Mouse (Mus musculus) heart, postnatal 0 days (tissue): ENCODE results near the gene Edf1. TPM values are rescaled to one million over a fixed set of nuclear protein-coding genes. Genes with fewer than 3 reads are reported as not detected.
A peak's percentile ranks its signal among the peaks of the same experiment; 100 is the strongest.

Experiments used
- ATAC-seq: fragments of 200-750 bp; cut with Nextera tagmentation; 2 replicates; pipeline ENCODE4 v1.8.0; 2017; ENCODE audit warnings: low read depth, moderate number of reproducible peaks, moderate library complexity; ENCODE audit not compliant: insufficient read depth
- DNase-seq: peaks from one replicate; pipeline ENCODE4 v3.0.0-alpha.2; 2016; ENCODE audit warnings: low spot score
- H3K27ac ChIP-seq: fragments of 300-500 bp; sonication (generic); 2 replicates; pipeline ENCODE4 v1.5.1; 2014; ENCODE audit warnings: low read depth, mild to moderate bottlenecking
- H3K27me3 ChIP-seq: fragments of 300-500 bp; sonication (generic); 2 replicates; pipeline ENCODE4 v1.6.1; 2014; ENCODE audit warnings: low read length, mixed read lengths; ENCODE audit not compliant: control insufficient read depth, insufficient read depth
- H3K36me3 ChIP-seq: fragments of 300-500 bp; sonication (generic); replicated peaks from 2 replicates; pipeline ENCODE4 v1.6.1; 2014; ENCODE audit warnings: low read length, mixed read lengths; ENCODE audit not compliant: control insufficient read depth, insufficient read depth
- H3K4me1 ChIP-seq: fragments of 300-500 bp; sonication (generic); 2 replicates; pipeline ENCODE4 v1.6.1; 2014; ENCODE audit warnings: antibody characterized with exemption; ENCODE audit not compliant: control insufficient read depth, insufficient read depth
- H3K4me2 ChIP-seq: fragments of 300-500 bp; sonication (generic); 2 replicates; pipeline ENCODE4 v1.6.1; 2014; ENCODE audit warnings: low read depth, mild to moderate bottlenecking, low read length, moderate library complexity
- H3K4me3 ChIP-seq: fragments of 300-500 bp; sonication (generic); 2 replicates; pipeline ENCODE4 v1.5.1; 2014; ENCODE audit warnings: low read depth, low read length
- H3K9ac ChIP-seq: fragments of 300-500 bp; sonication (generic); replicated peaks from 2 replicates; pipeline ENCODE4 v1.6.1; 2014; ENCODE audit warnings: low read depth, low read length, mixed read lengths
- H3K9me3 ChIP-seq: fragments of 300-500 bp; sonication (generic); replicated peaks from 2 replicates; pipeline ENCODE4 v1.6.1; 2016; ENCODE audit warnings: low read length; ENCODE audit not compliant: control insufficient read depth
- CTCF ChIP-seq: IDR thresholded peaks from 2 replicates; pipeline ENCODE4 v1.5.1; 2016; ENCODE audit warnings: antibody characterized with exemption, control low read depth, low read depth
- EP300 ChIP-seq: IDR thresholded peaks from 2 replicates; pipeline ENCODE4 v1.6.1; 2016; ENCODE audit warnings: antibody characterized with exemption, low read depth
- WGBS: fragments of 180-500 bp; shearing (Covaris S2); extraction: QIAGEN DNeasy Blood & Tissue Kit; methylation state at CpG from one replicate; pipeline ENCODE4 v1.1.7; 2014; 5-methylcytosine and 5-hydroxymethylcytosine counted together
- polyA plus RNA-seq: library from polyadenylated mRNA; unstranded; fragments of >200 nt; fragmentation: Nextera tagmentation; extraction: Ambion mirVana; gene quantifications from 2 replicates; pipeline ENCODE4 v1.2.1, GENCODE M21; 2015
- total RNA-seq: library from RNA; depleted of rRNA; stranded (reverse); fragments of >200 nt; gene quantifications from 2 replicates; pipeline ENCODE4 v1.2.3, GENCODE M21; 2014; ENCODE audit warnings: low replicate concordance

Gene Edf1
- total and polyA plus RNA-seq, 2 experiments from 2014 or later, result 112 to 314 TPM

DNA sequence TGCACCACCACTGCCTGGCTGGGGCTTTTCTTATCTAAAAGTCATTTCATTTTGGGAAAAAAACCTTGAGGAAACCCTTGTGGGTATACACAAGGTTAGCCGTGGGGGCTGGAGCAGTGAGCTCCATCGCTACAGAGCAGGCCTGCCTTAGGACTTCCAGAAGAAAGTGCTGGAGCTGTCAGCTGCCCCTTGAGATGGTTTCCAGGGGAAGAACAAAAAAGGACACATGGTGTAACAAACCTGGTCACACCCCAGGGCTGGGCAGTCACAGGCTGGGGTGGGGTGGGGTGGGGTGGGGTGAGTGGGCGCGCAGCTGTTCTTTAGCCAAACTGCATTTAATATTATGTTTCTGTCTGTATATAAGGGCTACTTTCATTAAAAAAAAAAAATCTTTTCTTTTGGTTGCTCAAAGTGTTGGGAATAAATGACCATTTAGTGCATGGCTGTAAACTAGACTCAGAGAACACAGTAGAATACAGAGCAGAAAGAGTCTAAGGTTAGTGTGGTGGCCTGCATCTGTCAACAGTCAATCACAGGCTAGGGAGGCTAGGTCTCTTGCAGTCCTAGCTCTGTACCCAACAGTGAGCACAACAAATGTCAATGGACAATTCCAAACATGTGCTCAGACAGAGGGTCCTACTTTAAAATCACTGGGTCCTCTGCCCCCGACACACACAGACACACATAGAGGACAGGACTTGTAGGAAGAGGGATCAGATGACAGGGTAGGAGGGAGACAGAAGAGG, 39.3 kb downstream of the Edf1 start:
- no peak for TF ChIP-seq CTCF
- H3K9ac ChIP-seq, result no peak overlapping the region
- no peak overlapping the region for H3K27ac ChIP-seq
- 96% methylated on average over 5 of the region's 5 CpGs for WGBS
- H3K9me3 ChIP-seq, result no peaks in the 10 kb centered on the region
- H3K4me2 ChIP-seq, result no peak overlapping the region
- H3K27me3 ChIP-seq, result no peaks in the 10 kb centered on the region
- no peak for DNase-seq
- peaks cover 95% of the 10 kb centered on the region for H3K36me3 ChIP-seq
- H3K4me1 ChIP-seq, result no peaks in the 10 kb centered on the region
- ATAC-seq, result no peak
- H3K4me3 ChIP-seq, result no peak overlapping the region

- H3K4me2 ChIP-seq, result no peak overlapping the region
- no peaks in the 10 kb centered on the region for H3K27me3 ChIP-seq
- ATAC-seq, result no peak
- no peak for DNase-seq
- 82% methylated on average over 1 of the region's 1 CpGs for WGBS
- no peak overlapping the region for H3K9ac ChIP-seq
- no peak overlapping the region for H3K27ac ChIP-seq
- no peaks in the 10 kb centered on the region for H3K4me1 ChIP-seq
- no peaks in the 10 kb centered on the region for H3K9me3 ChIP-seq
- TF ChIP-seq EP300, result no peak
- TF ChIP-seq CTCF, result no peak
- H3K4me3 ChIP-seq, result no peak overlapping the region
- peaks cover 95% of the 10 kb centered on the region for H3K36me3 ChIP-seq
These were observed 41.1 kb downstream of the Edf1 start for GRCm38 (mm10) chr2:25598749-25599148.

DNA sequence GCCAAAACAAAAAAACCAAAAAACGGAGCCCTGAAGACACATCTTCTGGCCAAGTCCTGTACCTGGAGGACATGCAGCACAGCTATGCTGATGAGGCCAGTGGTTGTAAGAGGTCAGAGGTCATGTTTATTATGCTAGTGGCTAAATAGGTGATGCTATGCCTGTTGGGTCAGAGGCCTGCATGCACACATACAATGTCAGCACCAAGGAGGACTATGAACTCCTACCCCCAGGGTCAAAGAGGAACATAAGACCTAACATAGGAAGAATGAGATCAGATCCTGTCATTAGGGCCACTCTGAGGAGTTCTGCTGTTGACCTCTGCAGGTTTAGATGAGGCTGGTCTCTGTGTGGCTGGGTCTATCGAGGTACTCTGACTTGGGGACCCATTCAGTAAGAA, 42.4 kb downstream of the Edf1 start:
- Histone ChIP-seq H3K36me3 (peaks cover 87% of the 10 kb centered on the region), H3K9me3 (no peaks in the 10 kb centered on the region), H3K4me3 (no peak overlapping the region), H3K9ac (no peak overlapping the region), H3K4me1 (no peaks in the 10 kb centered on the region), H3K27me3 (no peaks in the 10 kb centered on the region), H3K4me2 (no peak overlapping the region), H3K27ac (no peak overlapping the region)
- no peak for ATAC-seq
- TF ChIP-seq CTCF, result no peak
- TF ChIP-seq EP300, result no peak
- WGBS, result 84% methylated on average over 2 of the region's 2 CpGs
- DNase-seq, result no peak

GRCm38 (mm10) chr2:25602526-25602925, 44.9 kb downstream of the Edf1 start:
- Histone ChIP-seq H3K36me3 (peaks cover 63% of the 10 kb centered on the region), H3K27ac (no peak overlapping the region), H3K4me2 (no peak overlapping the region), H3K4me1 (peaks cover 8% of the 10 kb centered on the region), H3K9me3 (no peaks in the 10 kb centered on the region), H3K27me3 (no peaks in the 10 kb centered on the region), H3K9ac (no peak overlapping the region), H3K4me3 (no peak overlapping the region)
- ATAC-seq, result no peak
- 94% methylated on average over 5 of the region's 5 CpGs for WGBS
- TF ChIP-seq EP300, result no peak
- TF ChIP-seq CTCF, result no peak
- DNase-seq, result no peak

DNA sequence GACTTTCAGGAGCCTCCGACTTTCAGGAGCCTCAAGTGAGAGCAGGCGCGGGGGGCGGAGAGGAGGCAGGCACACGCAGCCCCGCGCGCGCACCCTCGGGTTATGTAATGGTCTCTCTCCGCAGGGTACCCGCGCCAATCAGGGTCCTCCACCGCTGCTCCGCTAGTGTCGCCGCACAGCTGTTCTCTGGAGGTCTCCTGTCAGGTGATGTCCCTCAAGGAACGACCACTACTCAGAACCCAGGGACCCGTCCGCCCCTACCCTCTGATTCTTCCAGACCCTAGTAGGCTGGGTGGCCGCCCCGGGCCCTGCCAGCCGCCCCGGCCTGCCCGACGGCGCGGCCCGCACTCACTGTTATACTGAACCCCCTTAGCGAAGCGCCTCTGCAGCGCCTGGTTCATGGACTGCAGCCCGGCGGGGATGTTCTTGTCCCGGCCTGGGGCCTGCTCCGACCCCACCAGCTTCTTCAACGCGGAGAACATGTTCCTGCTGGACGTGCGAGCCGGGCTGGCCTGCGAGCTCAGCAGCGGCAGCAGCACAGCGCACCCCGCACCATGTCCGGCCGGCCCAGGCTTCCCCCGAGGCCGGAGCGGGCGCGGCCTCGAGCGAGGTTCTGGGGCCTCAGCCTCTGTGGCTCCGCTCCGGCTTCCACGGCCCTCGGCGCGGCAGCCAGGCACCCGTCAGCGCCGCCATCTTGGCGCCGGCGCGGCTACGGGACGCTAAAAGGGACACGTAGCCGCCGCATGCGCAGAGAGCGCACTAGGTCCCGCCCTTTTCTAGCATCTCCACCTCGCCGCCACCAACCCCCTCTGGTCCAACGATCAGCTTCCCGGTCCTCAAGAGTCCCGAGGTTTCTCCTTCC, 50.3 kb downstream of the Edf1 start, which contains the start of gene Rabl6:
Gene Rabl6 (minus strand): TSS at position 761 of the 862 bp plus-strand sequence.
- no peaks in the 10 kb centered on the region for H3K9me3 ChIP-seq
- peak; percentile 90 for ATAC-seq
- under 1% methylated on average over 74 of the region's 80 CpGs for WGBS
- H3K4me3 ChIP-seq, result peak within 1 kb of the TSS; percentile 93
- peak within 1 kb of the TSS; percentile 86 for H3K27ac ChIP-seq
- DNase-seq, result peak; percentile 78
- peaks cover 8% of the 10 kb centered on the region; the same call in 1 of the 2 replicates for H3K36me3 ChIP-seq
- H3K4me2 ChIP-seq, result peak within 1 kb of the TSS; percentile 90
- peak within 1 kb of the TSS; percentile 87 for H3K9ac ChIP-seq
- peaks cover 12% of the 10 kb centered on the region for H3K4me1 ChIP-seq
- no peak for TF ChIP-seq CTCF
- no peaks in the 10 kb centered on the region for H3K27me3 ChIP-seq
